Mouse (Mus musculus) megakaryocyte, embryonic 14.5 days (primary cell): ENCODE data around the gene Myo1a. TPM values are rescaled to one million over a fixed set of nuclear protein-coding genes. Genes with fewer than 3 reads are reported as not detected.

Experiments used
- H3K27me3 ChIP-seq: replicated peaks from 2 replicates; pipeline ENCODE3; 2012; ENCODE audit warnings: inconsistent platforms
- H3K36me3 ChIP-seq: replicated peaks from 2 replicates; pipeline ENCODE3; 2012; ENCODE audit warnings: low read length, inconsistent platforms, mixed read lengths
- H3K4me1 ChIP-seq: 2 replicates; pipeline ENCODE4 v1.6.1; 2012; ENCODE audit warnings: inconsistent platforms
- H3K4me3 ChIP-seq: replicated peaks from 2 replicates; pipeline ENCODE3; 2012; ENCODE audit warnings: moderate library complexity, mild to moderate bottlenecking, inconsistent platforms
- H3K9me3 ChIP-seq: 2 replicates; pipeline ENCODE4 v1.6.1; 2012; ENCODE audit warnings: inconsistent platforms
- FLI1 ChIP-seq: IDR thresholded peaks from 2 replicates; pipeline ENCODE4 v1.6.1; 2012; ENCODE audit warnings: low read length, inconsistent platforms, mixed read lengths
- GATA1 ChIP-seq: IDR thresholded peaks from 3 replicates; pipeline ENCODE4 v1.6.1; 2012; ENCODE audit warnings: mixed read lengths, low read length, inconsistent platforms, borderline replicate concordance
- polyA plus RNA-seq: library from polyadenylated mRNA; stranded (reverse); fragments of >175 nt; gene quantifications from 2 replicates; pipeline ENCODE4 v1.2.3, GENCODE M21; 2012; ENCODE audit warnings: low replicate concordance; ENCODE audit not compliant: insufficient read depth

Gene Myo1a
- polyA plus RNA-seq, 1 experiment = 0.04 TPM

DNA sequence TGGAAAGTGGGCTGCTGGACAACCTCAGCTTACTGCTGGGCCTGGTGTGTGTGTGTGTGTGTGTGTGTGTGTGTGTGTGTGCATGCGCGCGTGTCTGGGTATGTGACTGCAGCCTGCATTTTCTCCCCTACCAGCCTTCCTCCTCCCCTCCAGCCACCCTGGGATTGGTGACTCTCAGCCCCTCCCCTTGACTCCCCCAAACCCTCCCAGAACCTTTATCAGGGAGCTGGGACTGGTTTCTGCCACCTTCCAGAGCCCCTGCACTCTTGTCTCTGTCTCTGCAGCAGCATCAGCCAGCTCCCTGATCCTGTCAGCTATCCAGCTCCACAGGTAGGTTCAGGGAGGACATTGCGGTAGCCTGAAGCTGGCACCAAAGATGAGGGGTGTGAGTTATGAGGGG lies 20.2 kb downstream of the Myo1a start:
- no peaks in the 10 kb centered on the region for H3K36me3 ChIP-seq
- no peak overlapping the region for H3K4me3 ChIP-seq
- H3K9me3 ChIP-seq = no peaks in the 10 kb centered on the region
- peaks cover 95% of the 10 kb centered on the region for H3K27me3 ChIP-seq
- H3K4me1 ChIP-seq = peaks cover 8% of the 10 kb centered on the region; the same call in 1 of the 2 replicates
- TF ChIP-seq GATA1 (no peak), FLI1 (no peak)

- Histone ChIP-seq H3K4me3 (no peak overlapping the region), H3K4me1 (peaks cover 8% of the 10 kb centered on the region; the same call in 1 of the 2 replicates), H3K9me3 (no peaks in the 10 kb centered on the region), H3K27me3 (peaks cover 87% of the 10 kb centered on the region), H3K36me3 (no peaks in the 10 kb centered on the region)
- TF ChIP-seq FLI1 = no peak
- no peak for TF ChIP-seq GATA1
These were observed 23.5 kb downstream of the Myo1a start for GRCm38 (mm10) chr10:127728437-127728836.

DNA sequence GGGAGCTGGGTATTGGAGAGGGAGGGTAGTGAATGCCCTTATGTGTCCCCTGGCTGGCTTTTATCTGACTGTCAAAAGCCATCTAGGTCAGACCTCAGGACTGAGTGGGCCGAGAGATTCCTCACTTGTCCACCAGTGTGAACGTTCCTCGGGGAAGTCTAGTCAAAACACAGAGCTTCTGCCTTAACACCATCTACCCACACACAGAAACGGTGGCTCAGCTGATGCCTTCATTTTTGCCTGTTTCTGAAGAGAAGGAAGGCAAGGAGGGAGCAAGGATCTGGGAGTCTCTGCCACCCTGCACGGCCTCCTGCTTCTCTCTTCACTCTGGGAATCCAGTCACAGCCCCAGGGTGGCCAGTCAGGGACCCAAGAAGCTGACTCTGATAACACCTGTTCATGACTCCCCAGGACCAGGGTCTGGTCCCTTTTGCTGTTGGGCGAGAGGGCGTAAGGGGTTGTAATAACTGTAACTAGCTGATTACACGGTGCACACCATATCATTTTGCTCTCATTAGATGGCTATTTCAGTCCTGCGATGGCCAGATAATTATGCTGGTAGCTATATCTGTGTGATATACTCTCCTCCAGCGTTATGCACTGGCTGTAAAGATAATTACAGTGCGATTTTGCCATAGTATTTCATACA lies 25.4 kb downstream of the Myo1a start:
- H3K36me3 ChIP-seq = no peaks in the 10 kb centered on the region
- TF ChIP-seq FLI1 (no peak), GATA1 (no peak)
- no peak overlapping the region for H3K4me3 ChIP-seq
- peaks cover 76% of the 10 kb centered on the region for H3K27me3 ChIP-seq
- H3K4me1 ChIP-seq = peaks cover 24% of the 10 kb centered on the region; the same call in 1 of the 2 replicates
- H3K9me3 ChIP-seq = peaks cover 5% of the 10 kb centered on the region; the same call in 1 of the 2 replicates

DNA sequence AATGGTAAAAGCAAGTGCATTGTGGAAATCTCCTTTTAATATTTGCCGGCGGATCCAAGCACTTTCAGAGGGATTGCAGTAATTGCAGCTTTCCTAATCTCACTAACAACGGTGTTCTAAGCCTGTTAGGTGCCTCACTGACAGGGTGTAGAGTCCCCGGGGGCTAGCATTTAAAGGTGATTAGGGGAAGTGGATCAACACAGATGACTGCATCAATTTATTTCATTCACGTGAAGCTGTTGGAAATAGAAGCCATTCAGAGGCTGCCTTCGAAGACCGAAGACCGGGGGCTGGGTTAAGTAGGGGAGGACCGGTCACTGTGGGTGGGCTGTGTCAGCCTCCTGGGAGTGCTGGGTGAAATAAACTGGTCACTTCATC lies 26.0 kb downstream of the Myo1a start:
- no peak overlapping the region for H3K4me3 ChIP-seq

DNA sequence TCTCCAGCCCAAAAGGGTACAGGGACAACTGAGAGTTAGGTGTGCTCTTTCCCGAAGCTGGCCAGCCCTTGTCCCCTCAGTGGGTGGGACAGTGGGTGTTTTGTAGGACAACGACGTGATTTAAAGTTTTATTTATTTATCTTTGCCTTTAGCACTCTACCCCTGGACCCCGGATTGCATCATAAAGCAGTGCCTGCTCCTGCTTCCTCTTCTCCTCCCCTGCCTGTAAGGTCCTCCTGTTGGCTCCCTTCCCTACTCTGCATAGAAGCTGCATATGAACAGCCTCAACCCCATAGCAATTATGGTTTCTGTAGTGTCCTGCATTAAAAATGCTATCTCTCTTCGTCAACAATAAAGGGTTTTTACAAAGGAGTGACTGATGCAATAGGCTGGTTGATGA lies 26.4 kb downstream of the Myo1a start:
- no peak for TF ChIP-seq FLI1
- TF ChIP-seq GATA1 = no peak
- H3K9me3 ChIP-seq = peaks cover 6% of the 10 kb centered on the region; the same call in 1 of the 2 replicates
- H3K4me3 ChIP-seq = no peak overlapping the region
- peaks cover 29% of the 10 kb centered on the region for H3K4me1 ChIP-seq
- no peaks in the 10 kb centered on the region for H3K36me3 ChIP-seq
- H3K27me3 ChIP-seq = peaks cover 67% of the 10 kb centered on the region

More for the DNA sequence above, 26.0 kb downstream of the Myo1a start:
- H3K9me3 ChIP-seq = peaks cover 6% of the 10 kb centered on the region; the same call in 1 of the 2 replicates
- TF ChIP-seq FLI1 = no peak
- TF ChIP-seq GATA1 = no peak
- no peaks in the 10 kb centered on the region for H3K36me3 ChIP-seq
- H3K27me3 ChIP-seq = peaks cover 70% of the 10 kb centered on the region
- H3K4me1 ChIP-seq = peaks cover 24% of the 10 kb centered on the region; the same call in 1 of the 2 replicates

- Histone ChIP-seq H3K36me3 (no peaks in the 10 kb centered on the region), H3K27me3 (peaks cover 37% of the 10 kb centered on the region), H3K4me1 (peaks cover 51% of the 10 kb centered on the region), H3K4me3 (no peak overlapping the region), H3K9me3 (peaks cover 6% of the 10 kb centered on the region; the same call in 1 of the 2 replicates)
- no peak for TF ChIP-seq GATA1
- TF ChIP-seq FLI1 = no peak
These were observed 29.5 kb downstream of the Myo1a start for GRCm38 (mm10) chr10:127734434-127734833.

DNA sequence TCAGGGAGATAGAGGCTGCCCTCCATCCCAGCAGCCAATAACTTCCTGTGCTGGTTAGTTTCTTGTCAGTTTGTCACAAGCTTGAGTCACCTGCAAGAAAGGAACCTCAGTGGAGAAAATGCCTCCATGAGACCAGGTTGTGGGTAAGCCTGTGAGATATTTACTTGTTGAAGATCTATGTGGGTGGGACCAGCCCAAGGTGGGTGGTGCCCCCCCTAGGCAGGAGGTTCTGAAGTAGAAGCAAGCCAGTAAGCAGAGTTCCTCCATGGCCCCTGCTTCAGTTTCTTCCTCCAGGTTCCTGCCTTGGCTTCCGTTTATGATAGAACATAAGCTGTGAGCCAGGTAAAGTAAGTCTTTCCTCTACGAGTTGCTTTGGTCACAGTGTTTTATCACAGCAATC lies 31.3 kb downstream of the Myo1a start:
- H3K27me3 ChIP-seq = peaks cover 19% of the 10 kb centered on the region
- H3K36me3 ChIP-seq = peaks cover 2% of the 10 kb centered on the region
- no peak overlapping the region for H3K4me3 ChIP-seq
- peaks cover 63% of the 10 kb centered on the region for H3K4me1 ChIP-seq
- peaks cover 6% of the 10 kb centered on the region; the same call in 1 of the 2 replicates for H3K9me3 ChIP-seq
- TF ChIP-seq GATA1 (no peak), FLI1 (no peak)

DNA sequence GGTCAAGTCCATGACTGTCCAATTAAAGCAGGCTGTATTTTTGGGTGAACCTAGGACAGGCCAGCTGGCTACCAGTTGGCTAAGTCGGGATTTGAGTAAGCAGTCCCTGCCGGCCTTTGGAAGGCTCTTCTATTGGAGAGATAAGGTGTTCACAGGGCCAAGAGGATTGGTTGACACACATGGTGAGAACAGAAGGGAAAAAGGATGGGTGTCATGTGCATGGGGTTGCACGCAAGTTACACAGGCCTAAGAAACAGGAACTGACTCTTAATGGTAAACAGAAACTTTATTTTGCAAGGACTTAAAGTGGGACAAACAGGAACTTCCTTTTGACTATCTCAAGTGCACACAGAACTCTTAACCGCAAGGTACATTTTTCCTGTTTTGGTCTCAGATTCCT lies 31.9 kb downstream of the Myo1a start:
- Histone ChIP-seq H3K4me3 (no peak overlapping the region), H3K9me3 (peaks cover 6% of the 10 kb centered on the region; the same call in 1 of the 2 replicates), H3K27me3 (peaks cover 13% of the 10 kb centered on the region), H3K36me3 (peaks cover 8% of the 10 kb centered on the region), H3K4me1 (peaks cover 65% of the 10 kb centered on the region)
- TF ChIP-seq GATA1 = no peak
- no peak for TF ChIP-seq FLI1

- H3K27me3 ChIP-seq = peaks cover 9% of the 10 kb centered on the region
- H3K4me1 ChIP-seq = peaks cover 65% of the 10 kb centered on the region
- peaks cover 15% of the 10 kb centered on the region for H3K36me3 ChIP-seq
- TF ChIP-seq FLI1 = no peak
- no peak for TF ChIP-seq GATA1
- peak overlapping the region; percentile 43 for H3K4me3 ChIP-seq
- H3K9me3 ChIP-seq = peaks cover 8% of the 10 kb centered on the region; the same call in 1 of the 2 replicates
These were observed 32.6 kb downstream of the Myo1a start for GRCm38 (mm10) chr10:127737552-127737951.

DNA sequence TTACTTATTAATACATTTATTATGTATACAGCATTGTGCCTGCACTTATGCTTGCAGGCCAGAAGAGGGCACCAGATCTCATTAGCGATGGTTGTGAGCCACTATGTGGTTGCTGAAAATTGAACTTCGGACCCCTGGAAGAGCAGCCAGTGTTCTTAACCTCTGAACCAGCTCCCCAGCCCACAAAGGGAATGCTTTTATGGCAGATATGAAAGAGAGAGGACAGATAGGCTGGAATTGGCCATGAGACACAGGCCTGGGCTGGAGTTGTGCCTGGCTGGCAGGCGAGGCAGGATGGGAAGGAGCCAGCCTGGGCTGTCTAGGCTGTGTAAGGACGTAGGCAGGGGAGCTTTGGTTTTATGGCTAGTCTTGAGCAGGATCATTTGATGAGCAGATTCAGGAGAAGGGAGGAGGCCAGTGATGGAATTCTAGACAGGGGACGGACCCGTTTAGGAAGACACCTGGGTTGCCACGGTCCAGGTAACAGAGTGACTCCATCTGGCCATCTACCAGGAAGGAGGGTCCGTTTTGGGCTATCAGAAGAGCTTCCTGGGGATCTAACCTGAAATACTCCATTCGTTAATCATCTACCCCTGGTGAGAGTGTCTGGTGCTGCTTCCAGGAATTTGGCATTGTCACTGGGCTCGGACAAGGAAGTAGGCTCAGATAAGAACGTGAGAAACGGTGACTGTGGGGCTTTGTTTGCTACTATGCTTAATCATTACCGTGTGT lies 33.3 kb downstream of the Myo1a start:
- Histone ChIP-seq H3K36me3 (peaks cover 22% of the 10 kb centered on the region), H3K9me3 (peaks cover 16% of the 10 kb centered on the region), H3K4me1 (peaks cover 65% of the 10 kb centered on the region), H3K27me3 (peaks cover 7% of the 10 kb centered on the region), H3K4me3 (peak overlapping the region; percentile 96)
- TF ChIP-seq GATA1 (no peak), FLI1 (no peak)
